Mouse (Mus musculus) heart, postnatal 4 days (tissue): Measurements from ENCODE around the gene Zdhhc22. TPM values are rescaled to one million over a fixed set of nuclear protein-coding genes. Genes with fewer than 3 reads are reported as not detected.

Experiments used
- DNase-seq: peaks from one replicate; pipeline ENCODE4 v3.0.0; 2021
- total RNA-seq, 2 experiments: library from RNA; stranded (reverse); gene quantifications; 2 replicates each; pipeline ENCODE4 v1.2.3; 2021

Zdhhc22 gene
- total RNA-seq: not detected

DNA sequence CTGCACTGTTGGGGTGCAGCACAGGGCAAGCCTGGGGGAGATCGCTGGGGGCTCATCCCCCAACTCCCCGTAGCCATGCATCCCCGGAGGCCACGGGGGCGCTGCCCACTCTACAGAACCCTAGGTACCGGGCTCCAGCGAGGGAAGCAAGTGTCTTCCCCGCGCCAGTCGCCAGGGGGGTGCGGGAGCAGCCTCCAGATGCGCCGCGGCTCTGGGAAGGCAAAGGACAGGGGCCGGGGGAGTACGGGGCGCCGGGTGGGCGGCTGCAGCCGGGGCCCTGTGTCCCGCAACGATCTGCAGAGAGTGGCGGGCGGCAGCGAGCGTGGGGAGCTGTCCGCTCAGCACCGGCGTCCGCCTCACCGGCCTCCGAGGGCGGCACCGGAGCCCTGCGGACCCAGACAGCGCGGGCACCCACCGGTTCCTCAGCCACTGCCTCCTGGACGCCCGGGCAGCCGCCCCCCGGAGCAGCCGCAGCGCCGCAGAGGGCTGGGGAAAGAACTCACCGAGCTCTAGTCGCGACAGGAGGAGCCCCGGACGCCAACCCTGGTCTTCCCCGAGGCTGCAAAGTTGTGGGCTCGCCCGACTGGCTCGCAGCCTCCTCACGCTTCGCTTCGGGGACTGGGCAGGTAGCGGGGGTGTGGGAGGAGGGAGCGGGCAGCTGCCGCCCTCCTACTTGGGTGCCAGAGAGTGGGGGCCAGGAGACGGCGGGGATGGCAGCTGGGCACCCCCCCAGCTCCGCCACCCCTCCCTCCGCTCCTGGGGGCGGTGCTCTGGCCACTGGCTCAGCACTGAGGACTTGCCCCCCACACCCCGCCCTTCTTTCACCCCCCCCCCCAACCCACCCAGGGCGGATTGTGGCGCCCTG lies at the start of gene Zdhhc22:
Zdhhc22 (minus strand) TSS at position 541 of the 865 bp plus-strand sequence.
- DNase-seq: peak; percentile 67

DNA sequence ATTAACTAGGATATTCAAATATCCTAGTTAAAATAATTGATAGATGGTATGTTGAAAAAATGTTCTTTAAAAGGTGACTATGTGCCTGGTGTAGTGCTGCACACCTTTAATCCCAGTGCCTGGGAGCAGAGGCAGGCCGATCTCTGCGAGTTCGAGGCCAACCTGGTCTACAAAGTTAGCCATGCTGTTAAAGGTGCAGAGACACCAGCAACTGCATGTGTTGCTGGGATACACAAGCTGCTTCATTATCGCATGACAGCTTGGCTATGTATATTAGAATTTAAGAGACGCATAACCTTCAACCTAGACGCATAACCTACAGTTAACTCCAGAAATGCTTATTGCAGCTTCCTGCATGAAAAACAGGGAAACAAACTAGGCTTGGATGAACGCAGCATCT lies 46.4 kb upstream of the Zdhhc22 start:
- no peak for DNase-seq

DNA sequence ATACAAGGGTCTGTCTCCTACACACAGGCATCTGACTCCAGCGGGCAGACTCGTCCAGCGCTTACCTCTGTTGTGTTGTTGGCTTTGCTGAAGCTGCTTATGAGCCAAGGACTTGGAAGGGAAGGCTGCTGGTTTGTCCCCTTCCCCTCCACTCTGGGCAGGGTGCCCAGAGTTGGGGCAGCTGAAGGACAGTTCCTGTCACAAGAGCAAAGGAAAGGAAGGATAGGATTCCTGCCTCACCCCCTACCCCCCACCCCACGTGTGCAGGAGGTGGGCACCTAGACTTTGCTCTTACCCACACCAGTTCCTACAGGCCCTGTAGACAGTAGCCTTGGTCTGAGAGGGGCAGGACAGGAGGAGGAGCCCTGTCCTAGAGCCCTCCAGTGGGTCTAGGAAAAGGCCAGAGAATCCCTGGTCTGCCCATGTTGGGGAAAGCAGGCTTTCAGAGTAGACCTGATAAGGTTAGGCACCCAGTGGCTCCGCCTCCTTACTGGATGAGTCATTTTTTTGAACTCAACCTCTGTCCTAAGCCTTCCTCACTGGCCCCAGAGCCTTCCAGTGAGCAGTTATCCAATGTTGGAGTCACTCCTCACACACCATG lies 41.0 kb upstream of the Zdhhc22 start:
- DNase-seq: peak; percentile 80

GRCm38 (mm10) chr12:87029251-87029976 lies 39.2 kb upstream of the Zdhhc22 start:
- no peak for DNase-seq

GRCm38 (mm10) chr12:87028068-87028467 lies 37.8 kb upstream of the Zdhhc22 start:
- no peak for DNase-seq

DNA sequence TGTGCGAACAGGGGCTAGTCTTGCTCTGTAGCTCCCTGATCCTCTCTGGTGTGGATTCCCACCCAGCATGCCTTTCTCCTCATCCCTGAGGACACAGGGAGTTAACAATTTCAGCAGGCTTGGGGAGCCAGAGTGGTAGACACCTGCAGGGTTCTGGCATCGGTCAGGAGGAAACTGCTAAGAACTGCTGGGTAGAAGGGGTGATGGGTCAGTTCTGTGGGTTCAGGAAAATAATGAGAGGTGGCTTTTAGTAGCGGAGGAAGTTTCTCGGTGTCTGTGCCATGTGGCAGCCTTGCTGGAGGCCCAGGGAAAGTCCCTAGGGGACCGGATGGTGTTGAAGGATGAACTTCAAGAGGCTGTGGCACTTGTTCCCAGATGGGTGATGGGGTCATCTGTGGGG lies 37.2 kb upstream of the Zdhhc22 start:
- DNase-seq: no peak

DNA sequence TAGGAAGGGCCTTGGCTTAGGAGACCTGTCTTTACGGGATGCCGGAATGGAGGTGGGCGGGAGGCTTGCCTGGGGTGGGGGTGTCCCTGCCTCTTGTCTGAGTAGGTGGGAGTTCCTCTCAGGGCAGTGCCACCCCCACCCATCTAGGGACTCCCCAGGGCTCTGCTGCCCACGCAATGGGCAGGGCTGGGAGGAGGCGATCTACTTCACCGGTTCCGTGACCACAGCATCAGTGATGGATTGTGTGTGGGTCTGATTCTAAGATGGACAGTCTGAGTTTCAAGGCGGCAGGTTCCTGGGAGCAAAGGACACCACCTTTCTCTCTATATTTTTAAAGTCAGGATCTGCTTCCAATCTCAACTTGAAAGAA lies 36.6 kb upstream of the Zdhhc22 start:
- no peak for DNase-seq

DNA sequence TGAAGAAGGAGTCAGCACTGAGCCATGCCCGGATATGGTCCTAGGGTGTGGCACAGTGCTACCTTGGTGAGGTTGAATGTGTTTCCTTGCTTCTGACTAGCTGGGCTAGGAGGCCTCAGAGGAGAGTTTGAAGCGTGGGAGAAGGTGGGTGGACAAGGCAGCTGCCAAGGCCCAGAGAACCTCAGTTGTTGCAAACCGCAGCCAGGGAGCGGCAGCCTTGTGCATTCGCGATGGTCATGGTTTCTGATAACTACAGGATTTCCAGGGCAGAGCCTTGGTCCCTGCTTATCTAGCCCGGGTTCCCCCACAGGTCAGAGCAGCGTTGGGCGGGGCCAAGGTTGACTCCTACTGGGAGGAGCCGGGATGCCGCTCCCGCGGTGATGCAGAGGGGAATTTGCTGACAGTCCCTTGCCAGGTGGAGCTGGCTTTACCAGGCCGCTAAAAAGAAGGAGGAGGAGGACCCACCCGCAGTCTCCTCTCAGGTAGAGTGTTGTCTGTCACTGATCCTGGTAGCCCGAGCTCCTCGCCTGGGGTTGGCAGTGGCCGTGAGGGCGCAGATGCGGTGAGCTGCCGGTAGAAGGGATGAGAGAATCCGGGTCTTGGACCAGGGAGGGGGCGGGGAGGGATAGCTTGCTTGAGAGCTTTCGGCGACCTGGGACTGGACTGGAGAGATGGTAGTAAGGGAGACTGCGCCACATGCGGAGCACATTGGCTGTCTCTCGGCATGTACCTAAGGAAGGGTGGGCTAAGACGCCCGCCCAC lies 36.1 kb upstream of the Zdhhc22 start:
- DNase-seq: peak; percentile 24

GRCm38 (mm10) chr12:87023456-87023855 lies 33.2 kb upstream of the Zdhhc22 start:
- DNase-seq: no peak

DNA sequence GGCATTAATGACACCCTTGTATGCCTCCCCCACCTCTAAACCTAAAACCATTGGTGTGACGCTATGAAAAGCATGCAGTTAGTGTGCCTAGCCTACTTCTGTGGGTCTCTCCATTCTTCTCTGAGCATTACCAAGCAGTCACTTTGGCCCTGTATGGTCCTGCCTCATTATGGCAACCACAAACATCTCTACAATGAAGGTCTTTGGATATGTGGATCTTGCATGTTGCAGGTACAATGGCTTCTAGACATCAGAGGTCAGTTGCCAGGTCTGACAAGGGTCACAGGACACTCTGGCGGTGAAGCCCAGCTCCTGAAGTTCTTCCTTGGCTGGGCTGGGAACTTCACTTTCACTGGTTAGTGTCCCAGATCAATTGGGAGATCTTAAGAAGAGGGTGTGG lies 31.8 kb upstream of the Zdhhc22 start:
- DNase-seq: no peak

DNA sequence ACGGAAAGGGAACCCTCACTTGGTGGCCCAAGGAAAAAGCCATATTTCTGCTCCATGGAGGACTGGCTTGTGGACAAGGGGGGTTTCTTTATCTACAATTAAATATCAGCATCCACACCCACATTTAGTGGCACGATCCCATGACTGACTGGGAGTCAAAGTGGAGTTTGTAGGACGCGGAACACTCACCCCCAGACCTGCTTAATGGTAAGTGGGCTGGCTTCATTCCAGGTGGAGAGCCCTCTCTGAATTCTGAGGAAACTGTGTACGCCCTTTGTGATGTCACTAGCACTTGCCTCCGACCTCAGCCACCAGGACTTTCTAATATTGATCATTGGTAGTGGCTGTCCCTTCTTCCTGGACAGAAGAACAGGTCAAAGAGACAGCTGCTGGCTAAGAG lies 30.8 kb upstream of the Zdhhc22 start, which contains the start of gene Tmem63c:
Tmem63c (plus strand) TSS at position 301 of the 400 bp plus-strand sequence.
- no peak for DNase-seq

- no peak for DNase-seq
Observed at GRCm38 (mm10) chr12:87018756-87019155, 28.5 kb upstream of the Zdhhc22 start.

DNA sequence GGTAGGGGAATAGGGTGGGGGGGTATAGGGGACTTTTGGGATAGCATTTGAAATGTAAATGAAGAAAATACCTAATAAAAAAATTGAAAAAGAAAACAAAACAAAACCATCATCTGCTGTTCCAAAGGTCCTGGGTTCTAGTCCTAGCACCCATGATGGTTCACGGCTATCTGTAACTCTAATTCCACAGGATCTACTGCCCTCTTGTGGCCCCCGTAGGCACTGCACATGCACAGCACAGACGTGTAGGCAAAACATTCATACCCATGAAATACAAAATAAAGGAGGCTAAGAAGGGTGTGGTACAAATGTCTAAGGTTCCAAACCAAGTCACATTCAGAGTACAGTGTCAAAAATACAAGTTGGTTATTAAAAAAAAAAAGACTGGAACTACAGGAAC lies 26.8 kb upstream of the Zdhhc22 start:
- peak; percentile 36 for DNase-seq

DNA sequence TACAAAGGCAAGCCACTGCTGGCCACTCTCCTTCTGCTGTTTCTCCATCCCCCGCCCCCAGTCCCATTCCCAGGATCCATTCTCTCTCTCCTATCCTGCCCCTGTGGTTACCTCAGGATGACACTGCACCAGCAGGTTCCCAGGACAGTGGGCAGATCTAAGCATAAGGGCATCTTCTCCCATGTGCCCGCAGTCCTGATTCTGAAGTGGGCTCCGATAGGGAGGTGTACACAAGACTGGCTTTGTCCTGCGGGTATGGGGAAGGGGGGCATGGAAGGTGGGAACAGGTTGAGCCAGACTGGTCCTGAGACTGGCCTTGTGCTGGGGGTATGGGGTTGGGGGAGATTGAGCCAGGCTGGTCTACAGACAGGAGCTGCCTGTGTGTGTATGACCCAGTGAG lies 14.4 kb upstream of the Zdhhc22 start:
- DNase-seq: no peak

GRCm38 (mm10) chr12:87003606-87004005 lies 13.4 kb upstream of the Zdhhc22 start:
- no peak for DNase-seq

- DNase-seq: no peak
Observed at GRCm38 (mm10) chr12:87002815-87003214, 12.6 kb upstream of the Zdhhc22 start.

GRCm38 (mm10) chr12:87002209-87002608 lies 12.0 kb upstream of the Zdhhc22 start:
- DNase-seq: no peak

DNA sequence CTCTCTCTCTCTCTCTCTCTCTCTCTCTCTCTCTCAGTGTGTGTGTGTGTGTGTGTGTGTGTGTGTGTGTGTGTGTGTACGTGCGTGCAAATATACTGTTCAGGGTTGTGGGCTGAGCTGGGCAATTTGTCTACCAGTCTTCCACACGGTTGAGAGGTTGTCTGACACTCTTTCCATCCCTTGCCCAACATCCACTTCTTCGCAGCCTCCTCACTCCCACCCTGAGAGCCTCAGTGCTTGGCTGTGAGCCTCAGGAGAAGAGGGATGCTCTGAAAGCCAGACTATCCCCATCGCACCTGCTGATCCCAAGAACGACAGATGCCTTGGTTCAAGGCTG lies 10.6 kb upstream of the Zdhhc22 start:
- DNase-seq: no peak

DNA sequence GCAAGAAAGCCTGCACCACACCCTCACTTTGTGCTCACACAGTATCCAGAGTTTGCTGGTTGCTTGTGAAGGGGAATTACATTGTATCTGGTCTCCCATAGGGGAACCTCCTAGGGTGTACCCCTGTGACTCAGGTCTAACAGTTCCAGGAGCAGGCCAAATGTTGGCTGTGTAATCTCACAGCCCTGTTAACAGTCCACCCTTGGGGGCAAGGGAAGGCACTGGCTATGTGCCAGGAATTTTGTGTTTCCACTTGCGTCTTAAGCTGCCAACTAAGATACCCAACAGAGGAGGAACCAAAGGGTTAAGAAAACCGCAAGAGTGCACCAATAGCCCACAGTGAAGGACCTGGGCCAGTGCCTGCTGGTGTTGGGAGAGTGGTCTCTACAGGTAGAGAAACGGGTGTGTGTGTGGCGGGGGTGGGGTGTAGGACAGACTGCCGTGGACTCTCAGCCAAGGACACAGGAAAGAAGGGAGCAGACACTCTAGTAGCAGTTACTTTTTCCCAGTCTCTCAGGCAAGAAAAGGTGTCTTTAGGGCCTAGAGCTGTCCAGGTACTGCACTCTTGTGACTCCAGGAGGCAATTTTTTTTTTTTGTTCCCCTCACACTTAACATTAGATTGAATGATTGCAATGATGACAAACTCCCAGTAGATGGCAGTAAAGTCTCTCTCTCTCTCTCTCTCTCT lies 10.1 kb upstream of the Zdhhc22 start:
- peak; percentile 29 for DNase-seq

- DNase-seq: peak; percentile 61
Observed at GRCm38 (mm10) chr12:86999283-86999820, 9.1 kb upstream of the Zdhhc22 start.

GRCm38 (mm10) chr12:86998699-86999098 lies 8.5 kb upstream of the Zdhhc22 start:
- DNase-seq: no peak

GRCm38 (mm10) chr12:86995931-86996330 lies 5.7 kb upstream of the Zdhhc22 start:
- DNase-seq: no peak
